Mouse (Mus musculus) midbrain, embryonic 13.5 days (tissue): ENCODE data around the gene Noc4l. TPM values are rescaled to one million over a fixed set of nuclear protein-coding genes. Genes with fewer than 3 reads are reported as not detected.
A peak's percentile ranks its signal among the peaks of the same experiment; 100 is the strongest.

ENCODE experiments used
- ATAC-seq: fragments of 200-750 bp; cut with Nextera tagmentation; 2 replicates; pipeline ENCODE4 v1.8.0; 2017; ENCODE audit warnings: mild to moderate bottlenecking, moderate TSS enrichment, moderate library complexity
- H3K27ac ChIP-seq: fragments of 300-500 bp; sonication (generic); 2 replicates; pipeline ENCODE4 v1.5.1; 2015; ENCODE audit warnings: inconsistent platforms, mild to moderate bottlenecking, moderate library complexity
- H3K27me3 ChIP-seq: fragments of 300-500 bp; sonication (generic); 2 replicates; pipeline ENCODE4 v1.6.1; 2015; ENCODE audit warnings: mild to moderate bottlenecking, inconsistent platforms
- H3K36me3 ChIP-seq: fragments of 300-500 bp; sonication (generic); 2 replicates; pipeline ENCODE4 v1.6.1; 2015; ENCODE audit warnings: mild to moderate bottlenecking, inconsistent platforms
- H3K4me1 ChIP-seq: fragments of 300-500 bp; sonication (generic); replicated peaks from 2 replicates; pipeline ENCODE4 v1.6.1; 2015; ENCODE audit warnings: inconsistent platforms
- H3K4me2 ChIP-seq: fragments of 300-500 bp; sonication (generic); replicated peaks from 2 replicates; pipeline ENCODE4 v1.6.1; 2015; ENCODE audit warnings: moderate library complexity, mild to moderate bottlenecking, inconsistent platforms
- H3K4me3 ChIP-seq: fragments of 300-500 bp; sonication (generic); replicated peaks from 2 replicates; pipeline ENCODE4 v1.5.1; 2015; ENCODE audit warnings: mild to moderate bottlenecking, inconsistent platforms
- H3K9ac ChIP-seq: fragments of 300-500 bp; sonication (generic); replicated peaks from 2 replicates; pipeline ENCODE4 v1.6.1; 2015; ENCODE audit warnings: mild to moderate bottlenecking, inconsistent platforms
- H3K9me3 ChIP-seq: fragments of 300-500 bp; sonication (generic); 2 replicates; pipeline ENCODE4 v1.6.1; 2016; ENCODE audit warnings: mild to moderate bottlenecking, inconsistent platforms
- WGBS: fragments of 180-500 bp; shearing (Covaris S2); methylation state at CpG from one replicate; pipeline ENCODE4 v1.1.7; 2015; 5-methylcytosine and 5-hydroxymethylcytosine counted together
- polyA plus RNA-seq: library from polyadenylated mRNA; unstranded; fragments of >200 nt; fragmentation: Nextera tagmentation; extraction: Ambion mirVana; gene quantifications from 2 replicates; pipeline ENCODE4 v1.2.1, GENCODE M21; 2015

Noc4l gene
- polyA plus RNA-seq, result 42.6 and 43.2 TPM in 2 replicates

- peak; percentile 90 for ATAC-seq
- Histone ChIP-seq H3K4me2 (peak within 1 kb of the TSS; percentile 97), H3K4me1 (peaks cover 21% of the 10 kb centered on the region), H3K4me3 (peak within 1 kb of the TSS; percentile 95), H3K27ac (no peak within 1 kb of the TSS), H3K36me3 (peaks cover 74% of the 10 kb centered on the region), H3K9me3 (no peaks in the 10 kb centered on the region), H3K9ac (peak within 1 kb of the TSS; percentile 81), H3K27me3 (no peaks in the 10 kb centered on the region)
- 1% methylated on average over 91 of the region's 91 CpGs for WGBS
Observed at GRCm38 (mm10) chr5:110652719-110653648, at the start of gene Noc4l, which contains the start of gene Ddx51. Noc4l (minus strand) TSS chr5:110653417. Ddx51 (plus strand) TSS chr5:110653451.

DNA sequence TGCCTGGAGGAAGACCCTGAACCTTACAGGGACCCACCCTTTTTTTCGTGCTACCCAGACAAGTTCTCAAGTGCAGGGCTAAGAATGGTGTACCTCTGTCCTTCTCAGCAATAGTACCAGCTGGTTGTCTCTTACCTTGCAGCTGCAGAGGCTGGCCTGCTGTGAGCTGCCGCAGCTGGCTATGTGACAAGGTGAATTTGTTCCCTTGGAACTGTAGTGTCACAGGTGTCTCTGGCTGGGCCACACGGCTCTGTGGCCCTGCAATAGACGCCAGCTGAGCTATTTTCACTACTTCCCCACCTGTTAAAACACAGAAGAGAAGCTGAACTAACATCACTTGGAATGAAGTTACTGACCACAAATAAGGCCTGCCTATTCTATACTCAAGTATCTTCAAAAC, 45.4 kb upstream of the Noc4l start:
- Histone ChIP-seq H3K36me3 (peaks cover 93% of the 10 kb centered on the region), H3K4me2 (no peak overlapping the region), H3K27ac (no peak overlapping the region), H3K4me1 (no peaks in the 10 kb centered on the region), H3K9ac (no peak overlapping the region), H3K9me3 (no peaks in the 10 kb centered on the region), H3K4me3 (no peak overlapping the region), H3K27me3 (no peaks in the 10 kb centered on the region)
- WGBS, result 91% methylated on average over 4 of the region's 4 CpGs
- no peak for ATAC-seq

DNA sequence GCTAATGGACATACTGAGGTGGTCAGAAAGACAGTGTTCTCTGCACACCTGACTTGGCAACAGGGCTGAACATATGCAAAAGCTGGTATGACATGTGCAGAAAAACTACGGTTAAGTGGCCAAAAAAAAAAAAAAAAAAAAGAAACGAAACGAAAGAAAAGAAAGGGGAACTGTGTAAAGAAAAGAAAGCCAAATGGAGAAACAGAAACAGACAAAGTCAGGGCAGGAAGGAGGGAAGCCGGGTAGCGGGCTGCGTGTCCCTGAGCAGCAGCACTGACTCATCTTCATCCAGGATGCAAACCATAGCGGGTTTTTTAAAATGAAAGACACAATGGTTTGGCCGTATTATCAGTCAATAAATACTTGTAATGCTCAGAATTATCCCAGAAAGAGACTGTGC, 28.8 kb upstream of the Noc4l start:
- no peak overlapping the region for H3K9ac ChIP-seq

GRCm38 (mm10) chr5:110665486-110666121, 12.4 kb upstream of the Noc4l start:
- no peak overlapping the region for H3K4me3 ChIP-seq
- H3K27me3 ChIP-seq, result no peaks in the 10 kb centered on the region
- ATAC-seq, result no peak
- H3K4me1 ChIP-seq, result no peaks in the 10 kb centered on the region
- WGBS, result 72% methylated on average over 6 of the region's 6 CpGs
- H3K36me3 ChIP-seq, result peaks cover 91% of the 10 kb centered on the region
- no peak overlapping the region for H3K27ac ChIP-seq
- no peak overlapping the region for H3K9ac ChIP-seq
- no peaks in the 10 kb centered on the region for H3K9me3 ChIP-seq
- no peak overlapping the region for H3K4me2 ChIP-seq

More for the DNA sequence above, 28.8 kb upstream of the Noc4l start:
- no peak overlapping the region for H3K27ac ChIP-seq
- H3K36me3 ChIP-seq, result peaks cover 95% of the 10 kb centered on the region
- no peak overlapping the region for H3K4me3 ChIP-seq
- no peaks in the 10 kb centered on the region for H3K9me3 ChIP-seq
- no peak for ATAC-seq
- H3K4me1 ChIP-seq, result no peaks in the 10 kb centered on the region
- 91% methylated on average over 8 of the region's 8 CpGs for WGBS
- no peaks in the 10 kb centered on the region for H3K27me3 ChIP-seq
- H3K4me2 ChIP-seq, result no peak overlapping the region

DNA sequence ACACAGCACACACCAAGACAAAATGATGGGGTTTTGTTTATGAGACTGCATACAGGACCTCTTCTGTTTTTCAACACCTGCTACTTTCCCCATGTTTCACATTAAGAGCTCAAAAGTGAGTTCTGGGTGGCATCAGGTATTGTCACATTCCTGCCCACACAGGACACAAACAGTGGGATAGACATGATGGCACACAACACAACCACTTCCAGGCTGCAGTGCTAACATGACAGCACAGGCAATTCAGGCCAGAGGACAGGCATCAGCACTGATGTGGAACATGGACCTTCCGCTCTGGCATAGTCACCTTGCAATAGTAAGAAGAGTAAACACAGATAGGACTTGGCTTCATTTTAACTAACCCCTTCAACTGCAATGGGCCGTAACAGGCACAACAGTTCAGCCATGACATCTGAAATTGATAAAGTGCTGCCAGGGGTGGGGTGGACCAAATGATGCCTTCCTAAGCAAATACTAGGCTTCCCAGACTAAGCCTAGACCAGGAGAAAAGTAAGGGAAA, 11.6 kb upstream of the Noc4l start:
- ATAC-seq, result no peak
- no peak overlapping the region for H3K27ac ChIP-seq
- no peaks in the 10 kb centered on the region for H3K4me1 ChIP-seq
- H3K9me3 ChIP-seq, result no peaks in the 10 kb centered on the region
- H3K36me3 ChIP-seq, result peaks cover 91% of the 10 kb centered on the region
- no peaks in the 10 kb centered on the region for H3K27me3 ChIP-seq
- 99% methylated on average over 2 of the region's 2 CpGs for WGBS
- no peak overlapping the region for H3K4me3 ChIP-seq
- H3K9ac ChIP-seq, result no peak overlapping the region
- no peak overlapping the region for H3K4me2 ChIP-seq

- WGBS, result 94% methylated on average over 2 of the region's 2 CpGs
Observed at GRCm38 (mm10) chr5:110664041-110664440, 10.8 kb upstream of the Noc4l start.

DNA sequence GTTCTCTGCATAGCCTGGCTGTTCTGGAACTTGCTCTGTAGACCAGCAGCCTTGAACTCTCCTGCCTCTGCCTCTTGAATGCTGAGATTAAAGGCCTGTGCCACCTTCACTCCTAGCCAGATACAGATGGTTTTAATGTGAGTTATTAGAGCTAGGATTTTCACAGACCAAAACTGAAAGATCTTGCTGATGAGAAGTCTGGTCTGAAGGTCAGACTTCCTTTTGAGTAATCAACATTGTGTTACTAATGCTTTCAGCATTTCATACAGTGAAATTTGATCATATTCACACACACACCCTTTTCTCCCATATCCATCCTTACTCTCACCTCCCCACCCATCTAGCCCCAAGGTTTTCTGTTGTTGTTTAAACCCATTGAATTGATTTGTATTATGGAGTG, 6.5 kb upstream of the Noc4l start:
- Histone ChIP-seq H3K4me3 (no peak overlapping the region), H3K4me1 (peaks cover 1% of the 10 kb centered on the region; the same call in 1 of the 2 replicates), H3K9me3 (no peaks in the 10 kb centered on the region), H3K27me3 (no peaks in the 10 kb centered on the region), H3K36me3 (peaks cover 91% of the 10 kb centered on the region), H3K4me2 (no peak overlapping the region), H3K27ac (no peak overlapping the region), H3K9ac (no peak overlapping the region)
- ATAC-seq, result no peak

More at GRCm38 (mm10) chr5:110664041-110664440, 10.8 kb upstream of the Noc4l start:
- H3K9ac ChIP-seq, result no peak overlapping the region
- H3K4me3 ChIP-seq, result no peak overlapping the region
- H3K27me3 ChIP-seq, result no peaks in the 10 kb centered on the region
- no peaks in the 10 kb centered on the region for H3K4me1 ChIP-seq
- peaks cover 92% of the 10 kb centered on the region for H3K36me3 ChIP-seq
- no peaks in the 10 kb centered on the region for H3K9me3 ChIP-seq
- no peak overlapping the region for H3K27ac ChIP-seq
- no peak overlapping the region for H3K4me2 ChIP-seq
- ATAC-seq, result no peak

GRCm38 (mm10) chr5:110653686-110654085, 469 bp upstream of the Noc4l start:
- Histone ChIP-seq H3K27ac (no peak overlapping the region), H3K36me3 (peaks cover 74% of the 10 kb centered on the region), H3K4me2 (peak overlapping the region; percentile 97), H3K27me3 (no peaks in the 10 kb centered on the region), H3K4me3 (peak overlapping the region; percentile 95), H3K9ac (peak overlapping the region; percentile 81), H3K4me1 (peaks cover 21% of the 10 kb centered on the region), H3K9me3 (no peaks in the 10 kb centered on the region)
- WGBS, result 1% methylated on average over 37 of the region's 37 CpGs
- peak; percentile 60 for ATAC-seq

GRCm38 (mm10) chr5:110646377-110646776, 6.8 kb downstream of the Noc4l start:
- H3K9me3 ChIP-seq, result no peaks in the 10 kb centered on the region
- ATAC-seq, result no peak
- H3K4me2 ChIP-seq, result no peak overlapping the region
- H3K9ac ChIP-seq, result no peak overlapping the region
- H3K36me3 ChIP-seq, result peaks cover 57% of the 10 kb centered on the region
- no peaks in the 10 kb centered on the region for H3K4me1 ChIP-seq
- no peaks in the 10 kb centered on the region for H3K27me3 ChIP-seq
- no peak overlapping the region for H3K27ac ChIP-seq
- H3K4me3 ChIP-seq, result no peak overlapping the region

DNA sequence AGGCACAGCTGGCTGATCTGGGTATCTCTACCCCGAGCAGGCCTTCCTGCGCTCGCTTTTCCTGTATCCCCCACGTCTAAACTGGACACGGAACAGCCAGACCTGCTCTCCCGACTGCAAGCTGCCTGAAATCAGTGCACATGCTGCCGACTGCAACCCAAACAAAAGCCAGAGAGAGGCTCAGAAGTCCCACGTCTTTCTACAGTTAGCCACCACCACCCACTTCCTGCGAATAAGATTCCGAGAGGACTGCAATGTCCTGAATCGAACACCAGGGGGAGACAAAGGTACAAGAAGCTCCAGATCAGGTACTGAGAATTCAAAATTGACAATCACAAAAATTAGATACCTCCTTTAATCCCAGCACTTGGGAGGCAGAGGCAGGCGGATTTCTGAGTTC, 13.8 kb downstream of the Noc4l start:
- H3K36me3 ChIP-seq, result no peaks in the 10 kb centered on the region
- no peak for ATAC-seq
- H3K4me3 ChIP-seq, result no peak overlapping the region
- H3K9me3 ChIP-seq, result no peaks in the 10 kb centered on the region
- 28% methylated on average over 12 of the region's 12 CpGs for WGBS
- no peak overlapping the region for H3K9ac ChIP-seq
- H3K27me3 ChIP-seq, result no peaks in the 10 kb centered on the region
- no peaks in the 10 kb centered on the region for H3K4me1 ChIP-seq
- 0 out of 2 replicates have a peak overlapping the region, but pooled peaks have one; percentile 19 for H3K4me2 ChIP-seq
- no peak overlapping the region for H3K27ac ChIP-seq

DNA sequence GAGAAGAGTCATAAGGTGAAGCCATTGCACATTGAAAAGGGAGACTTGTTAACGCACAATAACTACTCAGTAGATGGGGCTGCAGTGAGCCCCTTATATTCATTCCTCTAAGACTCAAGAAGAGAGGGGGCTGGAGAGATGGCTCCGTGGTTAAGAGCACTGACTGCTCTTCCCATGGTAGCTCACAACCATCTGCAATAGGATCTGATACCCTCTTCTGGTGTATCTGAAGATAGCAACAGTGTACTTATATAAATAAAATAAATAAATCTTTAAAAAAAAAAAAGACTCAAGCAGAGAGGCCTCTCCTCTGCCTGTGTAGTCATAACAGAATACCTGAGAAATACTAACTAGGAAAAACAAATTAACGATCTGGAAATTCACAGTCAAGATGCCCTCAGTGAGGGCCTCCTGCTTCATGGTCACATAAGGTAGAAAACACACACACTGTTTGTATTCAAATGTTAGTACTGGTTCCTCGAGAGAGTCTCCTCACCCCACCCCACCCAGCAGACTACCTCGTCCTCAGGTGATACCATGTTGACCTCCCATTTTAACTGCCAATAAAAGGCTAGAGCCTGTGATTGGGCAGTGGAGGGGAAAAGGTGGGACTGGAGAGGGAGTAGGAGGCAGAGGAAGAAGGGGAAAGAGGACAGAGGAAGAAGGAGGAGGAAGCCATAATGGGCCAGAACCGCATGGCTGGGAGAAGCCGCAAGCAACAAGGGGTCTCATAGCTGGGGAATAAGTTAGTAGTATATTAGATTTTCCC, 14.7 kb downstream of the Noc4l start:
- Histone ChIP-seq H3K4me2 (no peak overlapping the region), H3K27me3 (no peaks in the 10 kb centered on the region), H3K4me1 (no peaks in the 10 kb centered on the region), H3K4me3 (no peak overlapping the region), H3K9ac (no peak overlapping the region), H3K9me3 (no peaks in the 10 kb centered on the region), H3K36me3 (no peaks in the 10 kb centered on the region), H3K27ac (no peak overlapping the region)
- 86% methylated on average over 7 of the region's 7 CpGs for WGBS
- no peak for ATAC-seq
